Mouse (Mus musculus) testis, adult 10 weeks (tissue): ENCODE measurements around the gene Hoxb5. TPM values are rescaled to one million over a fixed set of nuclear protein-coding genes. Genes with fewer than 3 reads are reported as not detected.

Source experiments
- polyA plus RNA-seq: library from polyadenylated mRNA; stranded (reverse); fragments of 350-450 nt; fragmentation: Illumina TruSeq; extraction: RNeasy Lipid Tissue Mini Kit (QIAGEN cat#74804); gene quantifications from one replicate; pipeline ENCODE4 v1.2.3, GENCODE M21; 2014; ENCODE audit warnings: low read depth, low replicate concordance

The Hoxb5 gene
- not detected for polyA plus RNA-seq

GRCm38 (mm10) chr11:96303151-96304099, at the start of gene Hoxb5:
TSS of gene Hoxb5 (plus strand) at chr11:96303336.

DNA sequence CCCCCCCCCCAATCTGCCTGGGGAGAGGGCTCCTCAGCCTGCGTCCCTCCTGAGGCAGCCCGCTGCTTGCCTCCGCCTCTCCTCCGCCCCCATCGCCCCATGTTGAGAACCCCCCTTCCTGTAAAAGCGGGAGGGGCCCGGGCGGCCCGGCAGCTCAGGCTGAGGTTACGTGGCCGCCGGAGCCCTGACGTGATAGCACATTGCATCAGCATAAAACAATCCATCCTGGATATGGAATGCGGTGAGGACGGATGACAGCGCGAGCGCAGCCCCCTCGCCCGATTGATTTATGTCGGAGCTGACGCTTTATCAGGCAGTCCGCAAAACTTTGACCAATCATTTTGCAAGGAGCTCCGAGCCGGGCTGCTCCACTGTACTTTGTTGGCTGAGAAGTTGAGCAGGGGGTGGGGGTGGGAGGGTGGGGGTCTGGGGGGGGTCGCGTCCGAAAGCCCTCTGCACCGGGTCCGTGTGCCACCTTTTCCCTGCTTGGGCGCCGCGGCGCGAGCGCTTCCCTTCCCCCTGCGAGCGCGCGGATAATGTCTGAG, 32.1 kb upstream of the Hoxb5 start, which contains the start of gene Hoxb9:
Hoxb9 (plus strand) TSS at position 462 of the 545 bp plus-strand sequence.

GRCm38 (mm10) chr11:96281855-96282570, 21.1 kb upstream of the Hoxb5 start, which contains the start of gene Hoxb8:
TSS of gene Hoxb8 (plus strand) at chr11:96281905.

DNA sequence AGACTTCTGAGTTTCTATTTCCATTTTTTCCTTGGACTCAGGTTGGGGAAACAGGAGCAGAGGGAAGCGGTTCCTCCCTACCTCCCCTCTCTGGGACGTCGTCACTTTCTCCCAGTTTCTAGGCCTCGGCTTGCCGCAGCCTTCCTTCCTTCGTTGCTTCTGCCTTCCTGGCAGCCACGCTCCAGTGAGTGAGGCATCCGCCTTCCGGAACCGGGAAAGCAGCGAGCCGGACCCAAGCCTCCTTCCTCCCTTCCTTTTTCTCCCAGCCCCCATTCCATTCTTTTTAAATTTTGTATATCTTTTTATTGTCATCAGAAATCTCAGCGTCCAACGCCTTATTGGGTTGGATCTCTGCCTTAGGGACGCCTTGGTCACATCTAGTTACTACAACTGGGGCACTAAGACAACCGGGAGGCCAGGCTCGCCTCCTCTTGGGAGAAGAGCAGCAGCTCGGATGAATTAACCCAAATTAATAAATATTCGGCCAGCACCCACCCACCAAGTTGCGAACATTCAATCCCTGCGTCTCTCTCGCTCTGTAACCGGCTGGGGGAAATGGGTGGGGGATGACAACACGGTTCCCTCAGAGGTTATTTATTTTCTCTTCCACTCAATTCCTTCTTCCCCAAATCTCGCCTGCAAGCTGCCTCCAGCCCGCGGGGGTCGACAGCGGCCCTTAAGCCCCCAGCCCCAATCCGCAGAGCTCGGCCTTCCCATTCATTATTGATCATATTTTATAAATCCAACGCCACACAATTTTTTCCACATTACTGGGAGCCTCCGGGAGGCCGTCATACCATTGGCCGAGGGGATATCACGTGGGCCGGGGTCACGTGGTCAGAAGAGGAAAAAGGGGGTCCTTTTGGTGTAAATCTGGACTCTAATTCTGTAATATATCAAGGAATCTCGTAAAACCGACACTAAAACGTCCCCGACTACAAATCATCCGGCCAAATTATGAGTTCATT, 17.1 kb upstream of the Hoxb5 start, which contains the start of gene Hoxb7:
Hoxb7 (plus strand) TSS at position 853 of the 968 bp plus-strand sequence.

GRCm38 (mm10) chr11:96291681-96292564, 11.2 kb upstream of the Hoxb5 start, which contains the start of gene Hoxb6:
TSS of gene Hoxb6 (plus strand) at chr11:96292476.

GRCm38 (mm10) chr11:96317608-96318367, 14.7 kb downstream of the Hoxb5 start, which contains the start of gene Hoxb4:
TSS of gene Hoxb4 (plus strand) at chr11:96318267.

GRCm38 (mm10) chr11:96323154-96323553, 20.0 kb downstream of the Hoxb5 start, which contains the start of gene Hoxb3:
TSS of gene Hoxb3 (plus strand) at chr11:96323326.

DNA sequence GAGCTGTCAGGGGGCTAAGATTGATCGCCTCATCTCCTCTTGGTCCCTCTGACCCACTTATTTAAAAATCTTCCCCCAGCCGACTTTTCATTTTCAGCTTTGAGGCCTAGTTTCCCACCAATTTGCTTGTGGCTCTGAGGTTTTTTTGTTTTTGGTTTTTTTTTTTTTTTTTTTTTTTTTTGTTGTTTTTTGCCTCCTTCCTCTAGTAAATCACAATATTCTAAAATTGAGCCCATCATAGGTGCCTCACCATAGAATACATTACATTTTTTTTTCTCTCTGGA, 47.1 kb downstream of the Hoxb5 start, which contains the start of gene Hoxb2:
Hoxb2 (plus strand) TSS at position 185 of the 284 bp plus-strand sequence.

Other genes with a start within 250 kb of the Hoxb5 start
- 13.5 TPM for gene Ube2z, start 237.9 kb upstream of the Hoxb5 start, polyA plus RNA-seq
- gene Atp5g1, start 227.7 kb upstream of the Hoxb5 start, polyA plus RNA-seq = 2.9 TPM
- 0.17 TPM for gene Calcoco2, start 191.4 kb upstream of the Hoxb5 start, polyA plus RNA-seq
- 51.3 TPM for gene Ttll6, start 169.6 kb upstream of the Hoxb5 start, polyA plus RNA-seq
- not detected for gene Hoxb13, start 109.0 kb upstream of the Hoxb5 start, polyA plus RNA-seq
- 0.43 TPM for gene Hoxb9, start 31.9 kb upstream of the Hoxb5 start, polyA plus RNA-seq
- gene Hoxb8, start 21.4 kb upstream of the Hoxb5 start, polyA plus RNA-seq = 0.07 TPM
- not detected for gene Hoxb7, start 16.7 kb upstream of the Hoxb5 start, polyA plus RNA-seq
- not detected for gene Hoxb6, start 10.9 kb upstream of the Hoxb5 start, polyA plus RNA-seq
- gene Hoxb4, start 14.9 kb downstream of the Hoxb5 start, polyA plus RNA-seq = 0.15 TPM
- 1.4 TPM for gene Hoxb3, start 20.0 kb downstream of the Hoxb5 start, polyA plus RNA-seq
- gene Hoxb2, start 47.2 kb downstream of the Hoxb5 start, polyA plus RNA-seq = 0.32 TPM
- gene Hoxb1, start 62.4 kb downstream of the Hoxb5 start, polyA plus RNA-seq = not detected
- 2.2 TPM for gene Skap1, start 161.3 kb downstream of the Hoxb5 start, polyA plus RNA-seq